ENCODE assay signal across 8 mouse cellular contexts in the genomic region with DNA sequence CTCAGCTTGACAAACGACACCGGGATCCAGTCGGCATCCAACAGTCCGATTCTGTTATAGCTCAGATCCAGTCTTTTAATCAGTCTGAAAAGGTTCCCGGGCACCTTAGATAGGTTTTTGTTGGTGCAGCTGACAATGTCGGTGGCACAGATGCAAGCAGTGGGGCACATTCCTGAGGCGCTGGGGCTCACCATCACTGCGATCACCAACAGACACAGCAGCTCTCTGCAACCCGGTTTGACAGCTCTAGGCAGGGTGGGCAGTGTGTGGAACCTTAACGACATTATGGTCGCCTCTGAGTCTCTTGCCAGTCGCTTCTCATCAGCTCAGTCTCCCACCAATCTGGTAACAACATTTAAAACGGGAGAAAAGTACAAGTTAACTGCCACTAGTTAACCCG. TPM values are rescaled to one million over a fixed set of nuclear protein-coding genes. Genes with fewer than 3 reads are reported as not detected.
DNase-seq lines count a peak whose midpoint lies in the region; ATAC-seq and TF ChIP-seq lines count a peak whose summit lies in the region.

No protein-coding gene starts in this region.

- TF ChIP-seq POLR2A in heart, adult 2 months (IDR thresholded peaks at IDR 0.05; ENCODE audit: insufficient read depth, low read depth, low read length), result no peak
- no peak for TF ChIP-seq POLR2A in lung, adult 2 months (IDR thresholded peaks at IDR 0.05; ENCODE audit: borderline replicate concordance, extremely low read depth, low read depth, low read length)

- TF ChIP-seq EP300 in heart, adult 2 months (IDR thresholded peaks at IDR 0.05; ENCODE audit: insufficient read depth, low read depth, low read length), result no peak

- no peak for TF ChIP-seq CTCF in heart, adult 2 months (IDR thresholded peaks at IDR 0.05)
- TF ChIP-seq CTCF in lung, adult 2 months (IDR thresholded peaks at IDR 0.05; ENCODE audit: insufficient read depth, low read length), result no peak

- H3K27me3 ChIP-seq in heart, adult 2 months (ENCODE audit: control insufficient read depth, insufficient read depth, low read length), result no peaks in the 10 kb centered on the region; the same call in 1 of the 2 replicates
- peaks cover 18% of the 10 kb centered on the region for H3K27me3 ChIP-seq in hindbrain, embryonic 13.5 days
- H3K27me3 ChIP-seq in midbrain, embryonic 10.5 days (ENCODE audit: low read depth, poor library complexity, severe bottlenecking), result peaks cover 22% of the 10 kb centered on the region

- no peaks in the 10 kb centered on the region; the same call in 1 of the 2 replicates for H3K9me3 ChIP-seq in hindbrain, embryonic 13.5 days
- H3K9me3 ChIP-seq in midbrain, embryonic 10.5 days (replicated peaks), result no peaks in the 10 kb centered on the region

- no peak overlapping the region for H3K9ac ChIP-seq in heart, adult 2 months (ENCODE audit: low read depth, low read length)
- peak overlapping the region; percentile 92 for H3K9ac ChIP-seq in hindbrain, embryonic 13.5 days

- peak overlapping the region; percentile 79 for H3K4me3 ChIP-seq in heart, adult 2 months
- peak overlapping the region; percentile 20 for H3K4me3 ChIP-seq in brown adipose tissue, adult 24 weeks (ENCODE audit: insufficient read depth, low read depth, low read length)
- peak overlapping the region; percentile 83 for H3K4me3 ChIP-seq in hindbrain, embryonic 13.5 days
- H3K4me3 ChIP-seq in midbrain, embryonic 10.5 days, result peak overlapping the region; percentile 82
- H3K4me3 ChIP-seq in lung, adult 2 months (replicated peaks; ENCODE audit: extremely low read depth, low read depth, low read length), result no peak overlapping the region

- ATAC-seq in hindbrain, embryonic 13.5 days (ENCODE audit: low FRiP score), result no peak

- intact Hi-C loops in heart, adult 2 months (cut with DNase I), result loop anchor here (5.0 kb wide), 4 partner anchors 81 to 716 kb away; partner anchors contain the start of gene Tmem106c
- intact Hi-C loops in heart, postnatal 14 days (cut with DNase I), result loop anchor here (5.0 to 10.0 kb wide), 2 partner anchors 211 to 339 kb away; no protein-coding TSS in a partner anchor

- peak overlapping the region; percentile 79 for H3K4me2 ChIP-seq in hindbrain, embryonic 13.5 days

- no peak overlapping the region for H3K27ac ChIP-seq in heart, adult 2 months
- H3K27ac ChIP-seq in brown adipose tissue, adult 24 weeks (replicated peaks; ENCODE audit: low read depth, low read length), result no peak overlapping the region
- H3K27ac ChIP-seq in hindbrain, embryonic 13.5 days, result peak overlapping the region; percentile 87; the same call in 1 of the 2 replicates
- no peak overlapping the region for H3K27ac ChIP-seq in midbrain, embryonic 10.5 days (replicated peaks)

- no peak for DNase-seq in heart, adult 2 months
- no peak for DNase-seq in heart, postnatal 14 days
- peak; percentile 19 for DNase-seq in midbrain, embryonic 10.5 days (ENCODE audit: low spot score)
- DNase-seq in ovary, postnatal 14 days (ENCODE audit: low spot score), result no peak
- DNase-seq in lung, adult 2 months, result no peak
- no peak for DNase-seq in kidney, adult 9 months

- no peaks in the 10 kb centered on the region for H3K36me3 ChIP-seq in heart, adult 2 months (ENCODE audit: control insufficient read depth, insufficient read depth, low read length)
- H3K36me3 ChIP-seq in hindbrain, embryonic 13.5 days, result no peaks in the 10 kb centered on the region
- H3K36me3 ChIP-seq in midbrain, embryonic 10.5 days, result no peaks in the 10 kb centered on the region

- H3K79me2 ChIP-seq in heart, adult 2 months (replicated peaks; ENCODE audit: control insufficient read depth, insufficient read depth, low read length), result no peaks in the 10 kb centered on the region

- WGBS in heart, adult 2 months, result 28% methylated on average over 14 of the region's 14 CpGs
- 29% methylated on average over 14 of the region's 14 CpGs for WGBS in hindbrain, embryonic 13.5 days
- 32% methylated on average over 14 of the region's 14 CpGs for WGBS in midbrain, embryonic 10.5 days
- 32% methylated on average over 14 of the region's 14 CpGs for WGBS in lung, adult 2 months

- H3K4me1 ChIP-seq in heart, adult 2 months (ENCODE audit: control insufficient read depth, insufficient read depth, low read length), result no peaks in the 10 kb centered on the region
- H3K4me1 ChIP-seq in brown adipose tissue, adult 24 weeks (ENCODE audit: control insufficient read depth, insufficient read depth, insufficient read length, low read length), result no peaks in the 10 kb centered on the region
- peaks cover 32% of the 10 kb centered on the region for H3K4me1 ChIP-seq in hindbrain, embryonic 13.5 days (replicated peaks)
- H3K4me1 ChIP-seq in midbrain, embryonic 10.5 days, result peaks cover 24% of the 10 kb centered on the region
- H3K4me1 ChIP-seq in lung, adult 2 months (ENCODE audit: control insufficient read depth, insufficient read depth, low read length), result peaks cover 2% of the 10 kb centered on the region; the same call in 1 of the 2 replicates

RNA-seq across cellular contexts. Expression of gene Pced1b, which starts 0.7 kb away (rescaled TPM):
- 1 to 10 TPM; 3.6 to 3.9 TPM for total RNA-seq in heart, adult 2 months (2021)
- polyA plus RNA-seq in heart, adult 2 months (2012; rRNA removed), result 3.7 and 3.8 TPM in 2 replicates
- total RNA-seq in heart, postnatal 14 days (2021), result 1 to 10 TPM; 5.5 to 6.2 TPM
- polyA plus RNA-seq in brown adipose tissue, adult 24 weeks (2012; ENCODE audit: insufficient read depth, insufficient read length, missing spikeins), result 1.5 and 1.9 TPM in 2 replicates
- polyA plus RNA-seq in hindbrain, embryonic 13.5 days (2015; fragmentation: Nextera tagmentation; extraction: Ambion mirVana), result 4.2 and 4.5 TPM in 2 replicates
- polyA plus RNA-seq in midbrain, embryonic 10.5 days (2016; fragmentation: Nextera tagmentation; extraction: Ambion mirVana), result 4.6 and 4.9 TPM in 2 replicates
- polyA plus RNA-seq in lung, adult 2 months (2012; rRNA removed), result 19.8 and 24.8 TPM in 2 replicates

RNA-seq across cellular contexts. Expression of gene Amigo2, which starts 0.8 kb away (rescaled TPM):
- 1 to 10 TPM; 6.1 to 6.9 TPM for total RNA-seq in heart, adult 2 months (2021)
- polyA plus RNA-seq in heart, adult 2 months (2012; rRNA removed), result 2.3 and 3.4 TPM in 2 replicates
- 1 to 10 TPM; 7.4 to 8.4 TPM for total RNA-seq in heart, postnatal 14 days (2021)
- 1.1 and 2.4 TPM in 2 replicates for polyA plus RNA-seq in brown adipose tissue, adult 24 weeks (2012; ENCODE audit: insufficient read depth, insufficient read length, missing spikeins)
- 7.2 and 8.7 TPM in 2 replicates for polyA plus RNA-seq in hindbrain, embryonic 13.5 days (2015; fragmentation: Nextera tagmentation; extraction: Ambion mirVana)
- 4.3 and 4.4 TPM in 2 replicates for polyA plus RNA-seq in midbrain, embryonic 10.5 days (2016; fragmentation: Nextera tagmentation; extraction: Ambion mirVana)
- polyA plus RNA-seq in lung, adult 2 months (2012; rRNA removed), result 4.2 and 4.9 TPM in 2 replicates
